ENCODE assay signal across 29 mouse cellular contexts in genomic region chr10:17275214-17275613, GRCm38 (mm10).
DNase-seq lines count a peak whose midpoint lies in the region; ATAC-seq and TF ChIP-seq lines count a peak whose summit lies in the region.
"Had no signal": no experiment of that assay in that cellular context is flagged by ENCODE, and none has a peak within 500 bp of the region (broad histone marks: within the 10 kb centered on the region; RNA-seq: fewer than 3 reads in every experiment).

No protein-coding gene starts in this region.

- peak; percentile 11 for DNase-seq in 416B (ENCODE audit: low read depth)
- peak; percentile 7 for DNase-seq in MEL (ENCODE audit: low read depth, low spot score)
- no peak for DNase-seq in thymus, postnatal 14 days
- DNase-seq in heart, postnatal 10 days: no peak
- no peak for DNase-seq in B cell, adult 2 months
- DNase-seq: adrenal gland, adult 2 months; adrenal gland, postnatal 14 days; cerebellum, adult 11 months; cerebellum, adult 2 months; cerebellum, adult 9-11 months; cerebellum, postnatal 25 days; embryo, embryonic 11 days; gastrocnemius, postnatal 14 days; heart, adult 18-20 months; heart, postnatal 14 days; heart, postnatal 4 days had no signal

- WGBS in intestine, embryonic 15.5 days: 49% methylated on average over 1 of the region's 1 CpGs
- 50% methylated on average over 1 of the region's 1 CpGs for whole genome bisulfite sequencing in kidney, embryonic 14.5 days

- no peak overlapping the region for H3K9ac ChIP-seq in MEL (ENCODE audit: control insufficient read depth, low read depth, low read length, poor library complexity, severe bottlenecking)
- no peak overlapping the region for H3K9ac ChIP-seq in intestine, embryonic 15.5 days
- no peak overlapping the region for H3K9ac ChIP-seq in kidney, embryonic 14.5 days (ENCODE audit: low read depth, low read length)
- H3K9ac ChIP-seq: forebrain, embryonic 13.5 days; heart, embryonic 12.5 days; heart, embryonic 15.5 days; hindbrain, embryonic 14.5 days had no signal

- H3K4me1 ChIP-seq in MEL (ENCODE audit: control insufficient read depth in 1 of 2, insufficient read depth in 2 of 2, low read length in 2 of 2): no peaks in the 10 kb centered on the region
- H3K4me1 ChIP-seq in intestine, embryonic 15.5 days (replicated peaks): 0 out of 2 replicates have a peak, but pooled peaks cover 3% of the 10 kb centered on the region
- no peaks in the 10 kb centered on the region for H3K4me1 ChIP-seq in kidney, embryonic 14.5 days (ENCODE audit: control insufficient read depth, insufficient read depth, low read length)
- H3K4me1 ChIP-seq: forebrain, embryonic 10.5 days; forebrain, embryonic 13.5 days; heart, embryonic 12.5 days; heart, embryonic 15.5 days had no signal

- intact Hi-C loops in heart, postnatal 10 days (cut with DNase I): no loop called here

- no peak overlapping the region for H3K27ac ChIP-seq in MEL (ENCODE audit: control insufficient read depth, low read depth, low read length)
- 0 out of 2 replicates have a peak overlapping the region, but pooled peaks have one; percentile 11 for H3K27ac ChIP-seq in intestine, embryonic 15.5 days
- no peak overlapping the region for H3K27ac ChIP-seq in kidney, embryonic 14.5 days (ENCODE audit: low read depth, low read length)
- H3K27ac ChIP-seq: forebrain, embryonic 10.5 days; forebrain, embryonic 13.5 days; heart, embryonic 15.5 days; hindbrain, embryonic 14.5 days; hindbrain, postnatal 0 days had no signal

- no peaks in the 10 kb centered on the region for H3K9me3 ChIP-seq in MEL (replicated peaks; ENCODE audit: insufficient read depth, low read length)
- H3K9me3 ChIP-seq in intestine, embryonic 15.5 days: no peaks in the 10 kb centered on the region
- H3K9me3 ChIP-seq in kidney, embryonic 14.5 days (ENCODE audit: control insufficient read depth, low read length): no peaks in the 10 kb centered on the region
- H3K9me3 ChIP-seq: forebrain, embryonic 13.5 days; G1E had no signal

- no peak for TF ChIP-seq CTCF in MEL (IDR thresholded peaks at IDR 0.05 in 2 of 3, conservative IDR thresholded peaks at IDR 0.05 in 1 of 3; ENCODE audit: control insufficient read depth in 1 of 3, insufficient read depth in 1 of 3, low read depth in 2 of 3, low read length in 3 of 3, poor library complexity in 1 of 3, severe bottlenecking in 1 of 3)

- H3K4me2 ChIP-seq in intestine, embryonic 15.5 days (replicated peaks): no peak overlapping the region
- H3K4me2 ChIP-seq in kidney, embryonic 14.5 days (replicated peaks; ENCODE audit: low read depth, low read length): no peak overlapping the region
- H3K4me2 ChIP-seq: forebrain, embryonic 13.5 days; heart, embryonic 12.5 days; heart, embryonic 15.5 days; hindbrain, embryonic 14.5 days had no signal

- no peaks in the 10 kb centered on the region for H3K27me3 ChIP-seq in MEL (ENCODE audit: control insufficient read depth in 1 of 2, insufficient read depth in 2 of 2, low read length in 2 of 2)
- no peaks in the 10 kb centered on the region for H3K27me3 ChIP-seq in intestine, embryonic 15.5 days (replicated peaks)
- H3K27me3 ChIP-seq in kidney, embryonic 14.5 days (ENCODE audit: control insufficient read depth, insufficient read depth, low read length): no peaks in the 10 kb centered on the region
- H3K27me3 ChIP-seq: CH12.LX; forebrain, embryonic 13.5 days; heart, embryonic 12.5 days; heart, embryonic 15.5 days had no signal

- H3K36me3 ChIP-seq in MEL (ENCODE audit: control insufficient read depth in 1 of 2, insufficient read depth in 2 of 2, low read length in 2 of 2): no peaks in the 10 kb centered on the region
- no peaks in the 10 kb centered on the region for H3K36me3 ChIP-seq in intestine, embryonic 15.5 days
- H3K36me3 ChIP-seq in kidney, embryonic 14.5 days (ENCODE audit: control insufficient read depth, insufficient read depth, low read length): no peaks in the 10 kb centered on the region
- H3K36me3 ChIP-seq: forebrain, embryonic 10.5 days; G1E; heart, embryonic 12.5 days; heart, embryonic 15.5 days had no signal

- no peak for TF ChIP-seq EP300 in MEL (IDR thresholded peaks at IDR 0.05; ENCODE audit: low read depth in 1 of 2, low read length in 2 of 2)

- no peak overlapping the region for H3K4me3 ChIP-seq in MEL (ENCODE audit: control insufficient read depth in 1 of 2, insufficient read depth in 1 of 2, low read depth in 2 of 2, low read length in 2 of 2)
- no peak overlapping the region for H3K4me3 ChIP-seq in intestine, embryonic 15.5 days (replicated peaks)
- no peak overlapping the region for H3K4me3 ChIP-seq in kidney, embryonic 14.5 days (ENCODE audit: low read length)
- H3K4me3 ChIP-seq: forebrain, embryonic 10.5 days; forebrain, embryonic 13.5 days; heart, embryonic 12.5 days; heart, embryonic 15.5 days had no signal

- no peak for TF ChIP-seq POLR2A in MEL (IDR thresholded peaks at IDR 0.05; ENCODE audit: control insufficient read depth in 1 of 2, insufficient read depth in 1 of 2, low read depth in 1 of 2, low read length in 2 of 2, poor library complexity in 1 of 2)

- no peak for TF ChIP-seq RAD21 in MEL (IDR thresholded peaks at IDR 0.05; ENCODE audit: low read depth, low read length)

- ATAC-seq in intestine, embryonic 15.5 days: peak; percentile 84
- ATAC-seq in megakaryocyte, adult 5-6 weeks (ENCODE audit: poor library complexity, severe bottlenecking): peak; percentile 78
- ATAC-seq in kidney, embryonic 14.5 days (ENCODE audit: low FRiP score, low TSS enrichment): no peak
- ATAC-seq: forebrain, embryonic 13.5 days; forebrain, embryonic 16.5 days; hindbrain, postnatal 0 days; inflammation-experienced regulatory T-cells, adult 6 months had no signal

- no peaks in the 10 kb centered on the region for H3K79me2 ChIP-seq in MEL (ENCODE audit: control insufficient read depth, insufficient read depth, low read length, poor library complexity)

TF ChIP-seq in MEL, 35 proteins besides CTCF, POLR2A, EP300 and RAD21:
- TF ChIP-seq NELFE (IDR thresholded peaks at IDR 0.05; ENCODE audit: low read depth, low read length) (no peak), MYB (IDR thresholded peaks at IDR 0.05; ENCODE audit: low read depth, low read length) (no peak)
TF ChIP-seq in MEL: peak in this region for 0.

Comparison
In these comparisons a context has a peak if more than half of its experiments do, and no peak if none do; other contexts are left out.
1. DNase-seq: peak in 416B (single experiment) and MEL (single experiment); none in thymus, postnatal 14 days (single experiment), heart, postnatal 10 days (0 of 2) and B cell, adult 2 months (0 of 2).